Mouse (Mus musculus): Measurements from ENCODE around the gene Rab8b. TPM values are rescaled to one million over a fixed set of nuclear protein-coding genes. Genes with fewer than 3 reads are reported as not detected.
"Not testable (repeated sequence)": the region's sequence is repeated elsewhere in the genome, so short reads cannot be mapped to it uniquely, and the experiment has no call there.

Gene Rab8b
- polyA plus RNA-seq, 1 experiment from 2014 or later, result 23.8 TPM

GRCm38 (mm10) chr9:66899072-66899471 lies 20.4 kb downstream of the Rab8b start:
- WGBS, result 79% methylated on average over 2 of the region's 2 CpGs
- no peak for ATAC-seq (ENCODE audit: insufficient number of reproducible peaks, low FRiP score, low TSS enrichment, low read depth)
- H3K36me3 ChIP-seq, result no peaks in the 10 kb centered on the region
- no peak overlapping the region for H3K27ac ChIP-seq (replicated peaks)
- H3K27me3 ChIP-seq, result no peaks in the 10 kb centered on the region
- H3K4me1 ChIP-seq, result peaks cover 5% of the 10 kb centered on the region; the same call in 1 of the 2 replicates
- no peak overlapping the region for H3K4me3 ChIP-seq (replicated peaks)
- no peak overlapping the region for H3K9ac ChIP-seq
- no peak overlapping the region for H3K4me2 ChIP-seq (replicated peaks)
- H3K9me3 ChIP-seq (replicated peaks), result no peaks in the 10 kb centered on the region

DNA sequence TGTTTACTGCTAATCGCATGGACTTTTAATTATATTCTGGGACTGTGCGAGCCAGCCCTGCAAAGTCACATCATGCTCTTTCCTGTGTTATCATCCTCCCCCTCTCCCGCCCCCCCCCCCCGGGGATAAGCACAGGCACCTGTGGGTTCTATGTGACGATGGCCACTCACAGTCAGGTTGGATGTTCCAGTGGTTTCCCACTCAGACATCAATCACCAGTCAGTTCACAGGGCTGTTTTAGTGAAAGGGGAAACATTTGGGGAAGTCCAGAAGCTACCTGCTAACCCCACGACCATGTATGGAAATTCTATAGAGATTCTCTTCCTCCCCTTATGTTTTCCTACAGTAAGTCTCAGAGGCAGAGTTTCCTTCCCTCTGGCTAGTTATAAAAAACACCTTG lies 21.6 kb downstream of the Rab8b start:
- Histone ChIP-seq H3K4me1 (0 out of 2 replicates have a peak, but pooled peaks cover 5% of the 10 kb centered on the region), H3K27me3 (no peaks in the 10 kb centered on the region), H3K9ac (no peak overlapping the region), H3K36me3 (no peaks in the 10 kb centered on the region), H3K9me3 (replicated peaks) (no peaks in the 10 kb centered on the region), H3K4me3 (replicated peaks) (no peak overlapping the region), H3K27ac (replicated peaks) (no peak overlapping the region), H3K4me2 (replicated peaks) (no peak overlapping the region)
- ATAC-seq (ENCODE audit: insufficient number of reproducible peaks, low FRiP score, low TSS enrichment, low read depth), result no peak
- 68% methylated on average over 6 of the region's 6 CpGs for WGBS

GRCm38 (mm10) chr9:66896951-66897350 lies 22.5 kb downstream of the Rab8b start:
- H3K9me3 ChIP-seq (replicated peaks), result no peaks in the 10 kb centered on the region
- H3K36me3 ChIP-seq, result no peaks in the 10 kb centered on the region
- H3K27me3 ChIP-seq, result no peaks in the 10 kb centered on the region
- ATAC-seq (ENCODE audit: insufficient number of reproducible peaks, low FRiP score, low TSS enrichment, low read depth), result no peak
- H3K4me2 ChIP-seq (replicated peaks), result no peak overlapping the region
- H3K27ac ChIP-seq (replicated peaks), result no peak overlapping the region
- no peak overlapping the region for H3K4me3 ChIP-seq (replicated peaks)
- WGBS, result 65% methylated on average over 6 of the region's 6 CpGs
- 0 out of 2 replicates have a peak, but pooled peaks cover 5% of the 10 kb centered on the region for H3K4me1 ChIP-seq
- no peak overlapping the region for H3K9ac ChIP-seq

GRCm38 (mm10) chr9:66895995-66896394 lies 23.5 kb downstream of the Rab8b start:
- ATAC-seq (ENCODE audit: insufficient number of reproducible peaks, low FRiP score, low TSS enrichment, low read depth), result no peak
- H3K4me3 ChIP-seq (replicated peaks), result no peak overlapping the region
- no peak overlapping the region for H3K27ac ChIP-seq (replicated peaks)
- WGBS, result 58% methylated on average over 5 of the region's 5 CpGs
- H3K4me1 ChIP-seq, result 0 out of 2 replicates have a peak, but pooled peaks cover 5% of the 10 kb centered on the region
- no peaks in the 10 kb centered on the region for H3K27me3 ChIP-seq
- H3K36me3 ChIP-seq, result no peaks in the 10 kb centered on the region
- no peak overlapping the region for H3K9ac ChIP-seq
- H3K4me2 ChIP-seq (replicated peaks), result no peak overlapping the region
- no peaks in the 10 kb centered on the region for H3K9me3 ChIP-seq (replicated peaks)

GRCm38 (mm10) chr9:66895035-66895779 lies 24.3 kb downstream of the Rab8b start:
- no peak overlapping the region for H3K27ac ChIP-seq (replicated peaks)
- WGBS, result 80% methylated on average over 10 of the region's 10 CpGs
- ATAC-seq (ENCODE audit: insufficient number of reproducible peaks, low FRiP score, low TSS enrichment, low read depth), result no peak
- no peak overlapping the region for H3K9ac ChIP-seq
- H3K4me2 ChIP-seq (replicated peaks), result no peak overlapping the region
- H3K27me3 ChIP-seq, result no peaks in the 10 kb centered on the region
- H3K4me3 ChIP-seq (replicated peaks), result no peak overlapping the region
- no peaks in the 10 kb centered on the region for H3K9me3 ChIP-seq (replicated peaks)
- H3K4me1 ChIP-seq, result 0 out of 2 replicates have a peak, but pooled peaks cover 5% of the 10 kb centered on the region
- no peaks in the 10 kb centered on the region for H3K36me3 ChIP-seq

DNA sequence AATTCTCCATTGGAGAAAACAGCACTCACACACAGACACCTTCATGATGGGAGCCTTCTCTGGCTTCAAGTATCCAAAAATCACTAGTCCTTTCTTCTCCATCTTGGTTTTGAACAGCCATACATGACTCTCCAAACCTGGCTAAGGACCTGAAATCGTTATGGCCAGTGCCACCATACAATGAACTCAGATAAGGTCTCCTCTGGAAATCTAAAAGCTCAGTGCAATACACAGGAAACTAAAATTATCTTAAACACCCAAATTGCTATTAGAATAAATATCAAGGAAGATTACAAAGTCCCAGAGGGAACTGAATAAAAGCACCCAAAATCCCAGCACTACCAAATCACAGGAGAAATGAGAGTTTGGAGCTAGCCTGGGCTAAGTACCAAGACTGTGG lies 25.1 kb downstream of the Rab8b start:
- ATAC-seq (ENCODE audit: insufficient number of reproducible peaks, low FRiP score, low TSS enrichment, low read depth), result no peak
- 82% methylated on average over 1 of the region's 1 CpGs for WGBS
- Histone ChIP-seq H3K4me2 (replicated peaks) (no peak overlapping the region), H3K4me1 (0 out of 2 replicates have a peak, but pooled peaks cover 5% of the 10 kb centered on the region), H3K9me3 (replicated peaks) (no peaks in the 10 kb centered on the region), H3K4me3 (replicated peaks) (no peak overlapping the region), H3K27ac (replicated peaks) (no peak overlapping the region), H3K36me3 (no peaks in the 10 kb centered on the region), H3K9ac (no peak overlapping the region), H3K27me3 (no peaks in the 10 kb centered on the region)

DNA sequence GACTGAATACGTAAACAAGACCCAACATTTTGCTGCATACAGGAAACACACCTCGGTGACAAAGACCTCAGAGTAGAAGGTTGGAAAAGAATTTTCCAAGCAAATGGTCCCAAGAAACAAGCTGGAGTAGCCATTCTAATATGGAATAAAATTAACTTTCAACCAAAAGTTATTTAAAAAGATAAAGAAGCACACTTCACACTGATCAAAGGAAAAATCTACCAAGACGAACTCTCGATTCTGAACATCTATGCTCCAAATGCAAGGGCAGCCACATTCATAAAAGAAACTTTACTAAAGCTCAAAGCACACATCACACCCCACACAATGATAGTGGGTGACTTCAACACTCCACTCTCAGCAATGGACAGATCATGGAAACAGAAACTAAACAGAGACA lies 27.0 kb downstream of the Rab8b start:
- not testable (repeated sequence) for ATAC-seq (ENCODE audit: insufficient number of reproducible peaks, low FRiP score, low TSS enrichment, low read depth); H3K4me3 ChIP-seq (replicated peaks); H3K27me3 ChIP-seq; H3K9ac ChIP-seq; H3K4me2 ChIP-seq (replicated peaks); H3K9me3 ChIP-seq (replicated peaks); H3K4me1 ChIP-seq; H3K27ac ChIP-seq (replicated peaks); H3K36me3 ChIP-seq
- WGBS, result 96% methylated on average over 4 of the region's 4 CpGs

DNA sequence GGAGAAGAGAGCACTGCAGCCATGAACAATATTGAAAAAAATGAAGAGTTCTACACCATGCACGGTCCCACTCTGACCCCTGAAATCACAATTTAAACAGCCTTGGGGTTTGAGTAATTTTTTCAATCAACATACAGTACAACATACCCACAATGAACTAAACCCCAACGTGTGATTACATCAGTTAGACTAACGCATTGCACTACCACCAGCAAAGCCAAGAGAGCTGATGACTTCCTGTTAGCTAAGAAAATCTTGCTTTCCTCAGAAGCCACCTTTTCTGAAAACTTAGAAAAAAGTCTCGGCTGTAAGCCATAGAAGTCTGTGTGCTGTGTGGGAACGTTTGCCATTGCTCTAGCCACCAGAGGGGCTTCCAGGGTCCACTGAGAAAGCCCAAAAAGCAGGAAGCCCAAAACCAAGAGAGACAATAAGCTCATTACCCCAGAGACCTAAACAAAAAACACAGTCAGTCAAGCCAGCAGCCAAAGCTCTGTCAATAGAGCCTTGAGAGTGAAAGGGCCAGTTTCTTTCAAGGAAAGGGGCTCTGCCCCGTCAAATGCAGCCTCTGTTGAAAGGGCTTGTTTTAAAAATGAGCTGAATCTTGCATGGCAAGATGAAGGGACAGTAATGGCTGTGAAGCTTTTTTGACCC lies 31.4 kb downstream of the Rab8b start:
- no peak for ATAC-seq (ENCODE audit: insufficient number of reproducible peaks, low FRiP score, low TSS enrichment, low read depth)
- WGBS, result 43% methylated on average over 6 of the region's 6 CpGs
- no peaks in the 10 kb centered on the region for H3K36me3 ChIP-seq
- H3K9me3 ChIP-seq (replicated peaks), result no peaks in the 10 kb centered on the region
- H3K4me1 ChIP-seq, result peaks cover 10% of the 10 kb centered on the region; the same call in 1 of the 2 replicates
- no peak overlapping the region for H3K4me3 ChIP-seq (replicated peaks)
- H3K9ac ChIP-seq, result no peak overlapping the region
- H3K27ac ChIP-seq (replicated peaks), result no peak overlapping the region
- no peaks in the 10 kb centered on the region for H3K27me3 ChIP-seq
- no peak overlapping the region for H3K4me2 ChIP-seq (replicated peaks)

DNA sequence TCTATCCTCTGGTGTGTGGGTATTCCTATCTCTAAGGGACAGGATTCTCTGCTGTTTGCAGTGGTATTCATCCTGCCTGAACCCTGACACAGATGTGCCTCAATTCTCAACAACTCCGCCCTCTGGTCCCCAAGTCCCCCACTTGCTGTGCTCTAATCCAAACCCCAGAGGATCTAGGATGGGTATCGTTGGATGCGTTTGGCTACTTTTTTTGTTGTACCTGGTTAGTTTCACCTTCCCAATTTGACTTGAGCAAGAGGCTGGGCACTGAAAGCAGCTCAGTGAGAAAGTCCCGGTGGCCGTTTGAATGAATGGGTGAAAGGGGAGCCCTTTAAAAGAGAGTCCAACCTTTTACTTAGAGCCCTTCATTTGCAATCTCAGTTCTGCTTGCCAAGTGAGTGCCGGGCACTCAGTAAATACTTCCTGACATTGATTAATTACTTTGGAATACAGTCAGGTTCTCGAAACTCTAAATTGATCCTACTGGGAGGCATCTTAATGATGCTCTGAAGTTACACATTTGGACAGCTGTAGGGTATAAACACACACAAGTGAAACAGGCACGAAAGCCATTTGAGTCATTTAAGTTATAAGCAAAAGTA lies 32.1 kb downstream of the Rab8b start:
- Histone ChIP-seq H3K4me3 (replicated peaks) (no peak overlapping the region), H3K9me3 (replicated peaks) (no peaks in the 10 kb centered on the region), H3K36me3 (no peaks in the 10 kb centered on the region), H3K27ac (replicated peaks) (no peak overlapping the region), H3K27me3 (no peaks in the 10 kb centered on the region), H3K4me1 (peaks cover 13% of the 10 kb centered on the region), H3K4me2 (replicated peaks) (no peak overlapping the region), H3K9ac (no peak overlapping the region)
- WGBS, result 50% methylated on average over 8 of the region's 8 CpGs
- no peak for ATAC-seq (ENCODE audit: insufficient number of reproducible peaks, low FRiP score, low TSS enrichment, low read depth)

GRCm38 (mm10) chr9:66886818-66887217 lies 32.7 kb downstream of the Rab8b start:
- ATAC-seq (ENCODE audit: insufficient number of reproducible peaks, low FRiP score, low TSS enrichment, low read depth), result no peak
- Histone ChIP-seq H3K9me3 (replicated peaks) (no peaks in the 10 kb centered on the region), H3K4me3 (replicated peaks) (no peak overlapping the region), H3K27ac (replicated peaks) (no peak overlapping the region), H3K9ac (no peak overlapping the region), H3K4me2 (replicated peaks) (no peak overlapping the region), H3K4me1 (peaks cover 15% of the 10 kb centered on the region), H3K36me3 (no peaks in the 10 kb centered on the region), H3K27me3 (no peaks in the 10 kb centered on the region)
- WGBS, result 71% methylated on average over 6 of the region's 6 CpGs

- H3K4me1 ChIP-seq, result peaks cover 15% of the 10 kb centered on the region
- no peaks in the 10 kb centered on the region for H3K36me3 ChIP-seq
- H3K4me2 ChIP-seq (replicated peaks), result no peak overlapping the region
- no peak overlapping the region for H3K4me3 ChIP-seq (replicated peaks)
- H3K9me3 ChIP-seq (replicated peaks), result no peaks in the 10 kb centered on the region
- ATAC-seq (ENCODE audit: insufficient number of reproducible peaks, low FRiP score, low TSS enrichment, low read depth), result no peak
- H3K27me3 ChIP-seq, result no peaks in the 10 kb centered on the region
- no peak overlapping the region for H3K27ac ChIP-seq (replicated peaks)
- H3K9ac ChIP-seq, result no peak overlapping the region
- WGBS, result 27% methylated on average over 3 of the region's 3 CpGs
Measured at GRCm38 (mm10) chr9:66886366-66886765, 33.1 kb downstream of the Rab8b start.

Measured in embryonic facial prominence, embryonic 15.5 days (tissue).